Mouse (Mus musculus) embryo, embryonic 10 days (tissue): ENCODE data around the gene Ksr2.
A peak's percentile ranks its signal among the peaks of the same experiment; 100 is the strongest.

ENCODE experiments used
- DNase-seq: peaks from one replicate; pipeline ENCODE4 v3.0.0-alpha.2; 2015; ENCODE audit warnings: low spot score

Gene Ksr2

DNA sequence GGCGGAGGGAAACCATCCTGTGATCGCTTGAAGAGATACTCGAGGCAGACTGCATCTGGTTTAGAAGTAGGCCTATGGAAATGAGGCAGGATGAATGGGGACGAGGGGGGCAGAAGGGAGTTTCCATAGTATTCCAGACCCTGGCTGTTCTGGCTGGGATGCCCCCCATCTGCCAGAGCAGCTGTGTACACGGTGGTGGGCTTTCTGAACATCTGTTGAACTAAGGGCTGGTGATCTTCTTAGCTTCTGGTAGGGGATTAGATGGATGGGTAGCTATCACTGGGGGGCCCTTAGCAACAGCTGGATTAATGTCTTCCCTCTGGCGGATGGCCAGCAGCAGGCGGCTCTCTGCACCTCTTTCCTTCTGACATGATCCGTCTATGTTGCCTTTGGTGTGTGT is 276.0 kb downstream of the Ksr2 start:
- DNase-seq, result no peak

DNA sequence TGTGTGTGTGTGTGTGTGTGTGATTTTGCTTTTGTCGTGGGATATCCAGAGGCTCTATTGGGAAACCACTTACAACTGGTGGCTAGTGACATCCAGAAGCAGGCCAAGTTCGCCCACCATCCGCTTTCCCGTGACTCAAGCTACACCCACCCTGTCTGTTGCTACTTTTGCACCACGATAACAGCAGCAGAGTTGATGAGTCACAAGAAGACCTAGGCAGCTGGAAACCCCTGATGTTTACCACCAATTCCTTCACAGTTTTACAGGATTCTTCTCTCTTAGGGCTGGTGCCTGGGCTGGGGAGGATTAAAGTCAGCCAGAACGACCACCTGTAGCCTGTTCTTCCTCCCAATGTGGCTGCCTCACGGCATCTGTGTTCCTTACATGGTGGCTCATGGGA is 277.5 kb downstream of the Ksr2 start:
- DNase-seq, result no peak

DNA sequence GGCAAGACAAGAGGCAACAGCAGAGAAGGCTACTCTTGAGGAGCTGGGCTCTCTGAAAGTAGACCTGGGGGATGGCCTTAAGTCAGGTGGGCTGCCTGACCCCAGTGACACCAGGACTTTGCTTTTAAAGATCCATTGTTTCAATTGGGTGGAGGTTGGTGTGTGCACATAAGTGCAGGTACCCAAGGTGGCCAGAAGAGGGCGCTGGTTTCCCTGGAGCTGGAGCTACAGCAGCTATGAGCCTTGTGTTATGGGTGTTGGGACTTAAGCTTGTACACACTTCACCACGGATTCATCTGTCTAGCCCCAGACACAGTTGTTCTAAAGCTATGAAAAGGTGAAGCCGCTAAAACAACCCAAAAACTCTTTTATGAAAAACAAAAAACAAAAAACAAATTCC is 279.8 kb downstream of the Ksr2 start:
- no peak for DNase-seq

DNA sequence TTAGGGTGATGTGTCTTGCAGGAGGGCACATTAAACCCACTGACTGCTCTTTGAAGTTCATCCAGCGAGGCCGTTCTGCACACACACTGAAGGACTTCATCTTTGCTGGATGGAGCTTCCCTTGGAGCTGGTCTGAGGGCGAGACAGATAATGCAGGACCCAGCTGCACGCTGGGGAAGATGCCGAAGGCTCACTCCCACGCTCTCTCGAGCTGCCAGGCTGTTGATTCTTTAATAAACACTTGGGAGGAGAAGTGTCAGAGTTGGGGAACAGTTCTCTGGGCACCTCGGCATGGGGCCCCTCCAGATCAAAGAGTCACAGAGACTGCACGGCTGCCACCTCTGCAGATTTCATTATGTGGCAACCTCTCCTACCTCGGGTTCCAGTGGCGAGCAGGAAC is 280.8 kb downstream of the Ksr2 start:
- no peak for DNase-seq

DNA sequence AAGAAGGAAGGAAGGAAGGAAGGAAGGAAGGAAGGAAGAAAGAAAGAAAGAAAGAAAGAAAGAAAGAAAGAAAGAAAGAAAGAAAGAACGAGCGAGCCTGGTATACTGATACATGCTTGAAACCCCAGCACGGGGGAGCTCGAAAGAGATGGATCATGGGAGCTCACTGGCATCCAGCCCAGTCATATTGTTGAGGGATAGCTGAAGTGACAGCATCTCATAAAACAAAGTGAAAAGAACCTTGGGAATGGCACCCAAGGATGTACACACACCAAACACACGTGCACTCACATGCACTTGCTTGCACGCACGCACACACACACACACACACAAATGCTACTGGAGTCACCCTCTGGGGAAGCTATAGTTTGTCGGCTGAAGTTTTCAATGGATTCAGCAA is 282.6 kb downstream of the Ksr2 start:
- DNase-seq, result no peak

DNA sequence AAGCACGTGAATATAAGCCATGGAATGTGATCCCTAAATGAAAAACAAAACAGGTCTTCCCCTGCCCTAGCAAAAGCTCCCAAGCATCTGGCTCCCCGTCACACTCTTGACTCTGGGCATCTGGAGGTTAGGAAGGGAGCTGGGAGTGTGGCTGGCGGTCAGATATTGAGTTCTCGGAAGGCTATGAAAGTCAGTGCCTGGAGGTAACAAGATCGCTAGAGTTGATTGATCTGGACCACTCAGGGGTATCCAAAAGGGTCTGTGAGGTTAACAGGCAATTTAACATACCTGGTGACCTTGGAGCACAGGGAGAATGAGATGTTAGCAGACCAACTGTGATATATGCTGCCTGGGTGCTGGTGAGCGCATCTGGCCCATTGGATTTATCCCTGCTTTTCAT is 283.8 kb downstream of the Ksr2 start:
- DNase-seq, result no peak

DNA sequence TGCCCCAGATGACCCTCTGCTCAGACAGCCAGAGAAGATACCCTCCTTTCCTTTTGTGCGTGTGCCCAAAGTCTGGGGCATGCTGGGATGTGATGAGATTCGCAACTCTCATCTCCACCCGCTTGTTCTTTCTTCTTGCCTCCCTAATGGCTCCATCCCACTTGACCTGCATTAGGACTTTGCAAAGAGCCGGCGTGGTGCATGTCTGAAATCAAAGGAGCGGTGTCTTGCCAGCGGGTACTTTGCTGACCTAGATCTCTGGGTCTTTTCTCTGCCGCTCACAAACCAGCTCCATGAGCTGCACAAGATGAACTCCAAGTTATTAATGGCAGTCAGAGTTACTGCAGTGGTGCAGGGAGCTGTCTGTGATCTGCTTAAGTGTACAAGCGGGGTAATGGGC is 290.6 kb downstream of the Ksr2 start:
- DNase-seq, result no peak

DNA sequence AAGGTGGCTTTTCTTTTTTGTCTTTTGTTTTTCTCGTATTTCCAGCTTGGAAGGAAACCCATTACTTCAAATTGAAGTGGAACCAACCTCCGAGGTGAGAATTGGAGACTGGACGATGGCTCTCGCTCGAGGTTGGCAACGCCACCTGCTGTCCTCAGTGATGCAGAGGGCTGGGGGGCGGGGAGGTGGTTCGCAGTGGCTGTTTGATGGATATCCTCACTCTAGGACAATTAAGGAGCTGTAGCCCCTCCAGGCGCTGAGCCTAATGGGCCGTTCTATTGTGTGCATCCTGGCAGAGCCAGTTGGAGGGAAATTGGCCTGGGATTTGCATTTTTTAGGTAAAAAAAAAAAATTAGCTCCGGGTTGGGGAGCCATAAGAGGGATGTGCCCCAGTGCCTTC is 292.8 kb downstream of the Ksr2 start:
- no peak for DNase-seq

DNA sequence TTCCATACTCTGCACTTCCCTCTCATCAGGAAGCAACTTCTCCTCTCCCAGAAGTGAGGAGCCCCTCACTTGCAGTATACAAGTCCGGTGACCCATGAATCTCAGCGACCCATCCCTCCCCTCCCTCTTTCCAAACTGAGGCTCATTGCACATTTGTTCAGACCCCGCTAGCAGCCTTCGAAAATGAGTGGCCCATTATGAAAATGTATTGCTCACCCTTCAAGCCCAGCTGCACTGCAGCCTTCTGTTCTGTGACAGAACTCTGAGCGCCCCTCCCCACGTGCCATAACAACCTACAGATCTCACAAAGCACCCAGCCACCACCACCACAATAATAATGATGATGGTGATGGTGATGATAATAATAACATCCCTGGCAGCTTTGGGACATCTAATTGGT is 295.5 kb downstream of the Ksr2 start:
- no peak for DNase-seq

DNA sequence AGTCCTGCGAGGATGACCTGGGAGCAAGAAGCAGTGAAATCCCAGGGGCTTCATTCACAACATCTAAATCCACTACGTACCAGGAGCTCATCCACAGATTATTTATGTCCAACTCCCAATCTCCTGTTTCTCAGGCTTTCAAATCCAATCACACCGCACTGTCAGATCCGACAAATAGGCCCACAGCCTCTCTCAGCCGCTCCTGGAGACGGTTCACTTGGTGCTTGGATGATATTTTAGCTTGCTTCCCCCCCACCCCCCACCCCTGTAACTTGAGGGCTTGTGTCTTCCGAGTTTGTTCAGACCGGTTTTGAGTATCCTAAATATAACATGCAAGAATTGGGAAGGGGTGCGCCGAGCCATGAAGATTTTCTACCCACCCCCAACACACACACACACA is 297.8 kb downstream of the Ksr2 start:
- DNase-seq, result no peak

DNA sequence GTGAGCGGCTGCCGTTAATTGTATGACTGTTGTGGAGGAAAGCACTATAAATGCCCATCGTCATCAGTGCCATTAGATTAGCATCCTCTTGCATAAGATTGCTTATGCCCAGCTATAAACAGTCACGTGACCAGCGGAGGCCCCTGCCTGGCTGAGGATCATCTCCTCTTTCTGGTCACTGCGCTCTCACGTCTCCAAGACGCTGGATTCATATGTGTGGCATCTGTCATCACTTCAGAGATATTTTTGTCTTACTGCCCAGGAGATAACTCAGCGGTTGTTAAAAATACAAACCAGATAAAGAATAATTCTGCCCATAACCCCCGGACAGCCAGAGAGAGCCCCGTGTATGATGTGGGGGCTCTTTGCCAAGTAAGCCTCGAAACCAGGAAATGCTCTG is 298.4 kb downstream of the Ksr2 start:
- DNase-seq, result no peak

DNA sequence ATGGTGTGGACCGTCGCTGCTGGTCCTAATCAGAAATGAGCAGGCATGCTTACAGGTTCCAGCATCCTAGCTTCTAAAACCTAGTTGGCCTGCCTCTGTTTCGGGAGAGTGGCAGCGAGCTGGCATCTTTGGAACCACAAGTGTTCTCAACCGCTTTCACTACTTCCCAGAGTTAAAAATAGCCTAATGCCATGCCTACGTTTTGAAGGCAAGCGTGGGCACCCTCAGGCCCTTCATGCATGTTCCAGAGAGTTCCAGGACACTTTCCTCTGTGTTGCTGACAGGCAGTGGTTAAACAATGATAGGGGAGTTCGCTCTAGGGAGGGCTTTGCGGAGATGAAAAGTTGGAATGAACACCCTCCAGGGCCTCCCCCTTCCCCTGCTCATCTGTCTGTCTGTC is 303.3 kb downstream of the Ksr2 start:
- DNase-seq, result no peak

DNA sequence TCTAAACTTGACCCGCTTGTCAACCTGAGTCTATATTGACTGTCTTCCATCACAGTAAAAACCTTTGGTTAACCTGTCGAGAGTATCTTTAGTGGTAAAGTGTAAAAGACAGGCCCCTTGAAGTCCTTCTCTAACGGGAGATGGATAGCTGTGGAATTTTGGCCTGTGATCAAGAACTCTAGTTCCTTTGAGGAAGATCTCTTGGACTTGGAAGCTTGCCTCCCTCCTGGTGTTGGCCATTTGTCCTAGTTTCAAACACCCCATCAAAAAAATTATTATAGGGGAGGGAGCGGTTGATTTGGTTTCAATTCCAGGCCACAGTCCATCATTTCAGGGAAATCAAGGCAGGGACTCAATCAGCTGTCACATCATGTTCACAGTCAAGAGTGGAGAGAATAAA is 309.5 kb downstream of the Ksr2 start:
- DNase-seq, result no peak

DNA sequence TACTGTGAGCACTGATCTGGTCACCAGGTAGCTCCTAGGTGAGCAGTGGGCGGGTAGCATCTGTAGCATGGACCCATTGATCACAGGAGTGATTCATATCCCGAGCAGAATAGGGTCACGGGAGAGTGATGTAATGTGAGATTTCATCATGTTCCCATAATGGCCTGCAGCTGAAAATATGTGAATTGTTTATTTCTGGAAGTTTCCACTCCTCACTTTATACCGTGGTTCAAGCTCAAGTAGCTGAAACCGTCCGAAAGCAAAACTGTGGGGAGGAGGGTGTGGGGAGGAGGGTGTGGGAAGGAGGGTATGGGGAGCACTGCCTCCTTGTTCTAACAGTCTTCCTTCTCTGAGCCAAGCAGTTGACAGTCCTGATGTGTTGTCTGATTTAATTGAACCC is 312.7 kb downstream of the Ksr2 start:
- DNase-seq, result no peak

DNA sequence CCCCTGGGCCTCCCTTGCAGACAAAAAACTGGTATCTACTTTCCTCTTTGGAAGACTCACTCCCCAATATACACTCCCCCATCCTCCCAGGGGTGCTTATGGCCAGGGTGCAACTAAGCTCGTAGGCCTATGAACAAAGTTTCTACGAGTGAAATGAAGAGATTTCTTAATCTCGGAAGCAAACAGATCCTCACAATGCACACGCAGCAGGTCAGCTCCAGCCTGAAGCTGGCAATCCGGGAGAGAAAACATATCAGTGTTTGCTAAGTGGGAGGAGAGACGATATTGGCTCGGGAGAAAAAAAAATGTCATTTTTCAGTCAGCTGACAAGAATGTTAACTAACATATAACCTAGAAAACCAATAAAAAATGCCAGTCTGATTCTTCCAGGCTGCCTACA is 313.3 kb downstream of the Ksr2 start:
- DNase-seq, result no peak

DNA sequence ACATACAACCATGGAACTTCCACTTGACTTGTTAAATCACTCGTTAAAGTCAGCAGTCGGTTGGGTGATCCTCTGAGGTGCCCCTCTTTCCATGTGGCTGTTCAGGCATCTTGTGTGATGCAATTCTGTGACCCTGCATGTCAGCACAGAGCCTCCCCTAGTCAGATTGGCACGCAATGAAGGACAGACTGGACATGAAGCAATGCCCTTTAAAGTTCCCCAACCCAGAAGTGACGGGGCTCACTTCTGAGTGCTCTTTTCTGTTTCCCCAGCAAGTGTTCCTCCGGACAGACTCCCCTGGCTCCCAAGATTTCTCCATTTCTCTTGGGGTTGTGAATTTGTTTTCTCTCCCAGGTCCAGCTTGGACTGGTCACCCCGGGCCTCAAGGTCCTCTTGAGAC is 317.5 kb downstream of the Ksr2 start:
- DNase-seq, result no peak

DNA sequence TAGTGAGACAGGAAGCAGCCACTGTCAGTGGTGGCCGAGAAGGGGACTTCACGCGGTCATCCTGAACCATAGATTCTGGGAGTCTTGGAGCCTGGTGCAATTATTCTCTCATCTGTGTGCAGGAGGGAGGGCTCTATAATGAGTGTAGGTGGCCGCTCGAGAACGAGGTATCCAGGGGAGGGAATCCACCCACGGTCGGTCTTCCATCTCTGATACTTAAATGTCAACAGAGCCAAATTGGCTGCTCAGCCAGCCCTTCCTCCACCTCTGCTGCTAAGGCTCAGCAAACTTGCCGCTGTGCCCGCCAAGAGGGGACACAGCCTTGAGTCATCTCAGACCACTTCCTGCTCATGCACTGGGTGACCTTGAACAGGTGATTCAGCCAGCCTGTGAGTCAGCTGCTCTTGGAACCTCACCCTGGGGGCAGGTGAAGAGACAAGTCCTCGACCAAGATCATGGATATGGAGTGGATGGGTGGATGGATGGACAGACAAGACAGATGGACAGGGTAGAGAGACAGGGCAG is 330.9 kb downstream of the Ksr2 start:
- no peak for DNase-seq

DNA sequence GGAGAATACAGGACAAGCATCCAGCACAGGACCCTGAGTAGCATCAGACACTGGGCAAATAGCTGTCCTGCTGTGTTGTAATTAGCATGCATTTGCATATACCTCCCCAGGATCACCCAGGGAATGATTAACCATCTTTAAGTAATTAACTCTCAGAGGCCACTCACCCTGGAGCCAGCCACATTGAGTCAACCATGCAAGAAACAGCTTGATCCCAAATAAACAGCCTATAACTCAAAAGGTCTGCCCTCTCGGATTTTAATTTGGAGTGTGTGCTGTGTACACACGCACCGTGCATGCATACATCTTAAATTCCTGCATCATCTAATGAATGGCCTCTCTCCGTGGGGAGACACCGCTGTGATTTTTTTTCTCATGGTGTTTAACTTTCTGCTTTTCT is 335.6 kb downstream of the Ksr2 start:
- DNase-seq, result no peak

DNA sequence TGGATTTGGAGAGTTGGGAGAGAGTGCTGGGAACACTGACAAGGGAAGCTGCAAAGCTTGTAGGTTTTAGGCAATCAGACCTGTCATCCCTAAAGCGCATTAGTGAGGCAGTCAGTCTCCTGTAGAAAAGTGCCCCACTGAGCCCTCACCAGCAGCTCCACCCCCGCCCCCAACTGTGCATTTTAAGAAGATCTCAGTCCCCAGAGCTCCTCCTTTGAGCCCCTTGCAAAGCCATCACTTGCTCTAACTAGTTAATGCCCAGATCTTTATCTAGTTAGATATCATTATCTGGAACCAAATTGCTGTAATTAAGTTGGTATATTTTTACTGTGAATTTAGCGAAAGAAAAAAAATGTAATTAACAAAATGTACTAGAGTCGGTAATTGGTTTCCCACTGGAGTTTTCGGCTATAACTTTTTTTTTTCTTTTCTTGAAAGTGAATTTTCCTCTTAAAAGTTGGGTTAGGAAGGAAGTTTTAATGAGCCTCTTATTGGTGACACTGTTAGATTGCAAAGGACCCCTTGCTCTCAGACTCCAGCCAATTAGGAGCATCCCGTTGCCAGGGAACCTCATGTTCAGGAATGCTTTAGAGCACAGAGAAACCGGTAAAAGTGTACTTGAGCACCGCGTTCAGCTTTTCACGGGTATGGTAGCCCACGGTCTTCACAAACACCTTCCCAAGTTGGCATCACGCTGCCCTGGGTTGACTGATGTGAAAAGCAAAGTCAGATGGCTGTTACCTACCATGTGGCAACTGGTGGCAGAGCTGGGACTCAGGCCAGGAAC is 344.1 kb downstream of the Ksr2 start:
- peak; percentile 46 for DNase-seq

DNA sequence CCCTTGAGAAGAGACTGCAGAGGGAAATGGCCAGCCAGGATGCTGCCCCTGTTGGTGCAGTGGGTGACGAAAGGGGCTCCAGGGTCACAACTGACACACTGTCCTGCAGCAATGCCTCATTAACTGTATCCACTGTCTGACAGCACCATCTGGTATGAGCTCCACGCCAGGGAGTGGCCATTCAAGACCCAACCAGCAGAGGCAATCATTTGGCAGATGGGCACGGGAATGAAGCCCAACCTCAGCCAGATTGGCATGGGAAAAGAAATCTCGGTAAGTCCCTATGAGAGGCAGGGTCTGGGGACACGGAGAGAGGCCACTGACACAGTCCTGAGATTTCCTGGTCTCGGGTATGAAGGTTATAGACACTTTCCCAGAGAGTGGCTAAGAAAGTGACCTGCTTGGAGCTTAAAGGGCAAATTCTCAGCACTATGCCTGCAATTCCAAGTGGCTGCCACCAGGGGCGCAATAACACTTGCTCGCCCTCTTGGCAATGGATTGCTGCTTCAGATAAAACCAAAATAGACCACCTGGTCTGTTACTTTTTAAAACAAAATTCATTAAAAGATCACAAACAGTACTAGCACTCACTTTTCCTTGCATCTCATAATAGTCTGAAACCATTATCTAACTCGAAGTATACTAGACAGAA is 347.5 kb downstream of the Ksr2 start:
- DNase-seq, result no peak

DNA sequence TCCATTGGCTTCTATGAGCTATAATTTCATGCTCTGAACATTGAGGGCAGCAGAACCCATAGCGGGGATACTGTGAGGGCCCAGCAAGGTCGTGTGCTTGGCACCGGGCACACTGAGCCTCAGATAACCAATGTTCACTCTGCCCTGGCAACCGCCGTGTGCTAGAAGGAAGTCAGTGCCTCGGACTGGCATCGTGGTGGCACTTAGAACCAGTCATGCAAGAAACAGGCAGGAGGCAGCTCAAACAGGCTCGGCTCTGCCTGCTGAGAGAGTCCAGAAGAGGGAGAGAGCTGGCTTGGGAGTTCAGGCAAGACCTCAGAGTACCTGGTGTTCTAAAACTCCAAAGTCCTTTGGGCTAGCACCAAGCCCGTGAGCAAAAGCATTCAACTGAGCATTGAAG is 350.7 kb downstream of the Ksr2 start:
- DNase-seq, result no peak

DNA sequence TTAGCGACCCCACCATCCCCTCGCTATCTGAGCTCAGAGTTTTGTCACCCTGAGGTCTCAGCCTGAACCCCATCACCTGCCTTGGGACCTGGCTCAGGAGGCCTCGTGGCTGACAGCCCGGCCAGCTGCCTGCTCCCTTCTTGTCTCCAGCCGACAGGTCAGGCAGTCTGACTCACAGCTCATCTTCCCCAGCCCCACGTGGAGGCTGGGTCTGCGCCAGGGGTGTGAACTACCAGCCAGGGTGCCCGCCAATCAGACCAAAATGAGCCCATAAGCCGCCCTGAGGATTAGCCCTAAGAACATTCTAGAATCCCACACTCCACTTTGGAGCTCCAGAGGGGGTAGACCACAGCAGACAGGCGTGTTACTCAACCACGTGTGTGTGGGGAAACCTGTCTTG is 365.4 kb downstream of the Ksr2 start:
- no peak for DNase-seq

DNA sequence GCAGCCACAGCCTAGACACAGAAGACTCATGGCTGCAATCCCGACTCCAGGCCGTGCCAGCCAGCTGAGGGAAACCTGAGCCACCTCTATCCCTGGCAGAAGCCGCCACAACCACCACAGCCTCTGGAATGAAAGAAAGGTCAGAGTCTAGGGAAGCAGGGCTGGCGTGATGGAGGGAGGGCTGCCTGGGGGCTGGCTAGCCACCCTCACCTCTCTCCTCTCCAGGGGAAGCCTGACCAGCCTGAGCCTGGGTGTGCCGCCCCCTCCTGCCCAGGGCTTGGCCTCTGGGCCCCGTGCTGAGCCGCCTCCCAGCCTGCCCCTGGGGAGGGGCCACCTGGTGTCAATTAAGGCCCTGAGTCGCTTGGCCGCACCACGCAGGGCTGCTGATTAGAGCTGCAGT is 366.9 kb downstream of the Ksr2 start, which contains the start of gene Nos1:
Gene Nos1, plus strand, starts transcription at position 352 of the 400 bp plus-strand sequence.
- peak; percentile 53 for DNase-seq

DNA sequence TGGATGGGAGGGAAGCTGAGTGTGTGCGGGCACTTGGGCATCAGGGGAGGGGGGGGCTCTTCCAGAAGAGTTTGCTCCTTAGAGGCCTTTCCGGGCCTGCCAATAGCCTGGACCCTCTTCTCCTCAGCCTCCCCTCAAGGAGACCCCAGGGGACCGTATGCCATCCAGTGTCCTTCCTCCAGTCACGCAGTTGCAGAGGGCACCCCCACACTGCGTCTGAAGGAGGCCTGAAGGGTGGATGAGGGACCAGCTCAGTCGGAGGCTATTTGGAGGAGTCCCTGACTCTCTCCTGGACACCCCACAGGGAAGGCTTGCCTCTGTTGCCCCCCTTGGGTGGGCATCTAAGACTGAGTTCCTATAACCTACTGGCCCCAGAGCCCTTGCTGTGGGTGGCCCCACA is 367.4 kb downstream of the Ksr2 start:
- DNase-seq, result no peak
